Mouse (Mus musculus) lung, embryonic 15.5 days (tissue): Measurements from ENCODE around the gene Cd72. TPM values are rescaled to one million over a fixed set of nuclear protein-coding genes. Genes with fewer than 3 reads are reported as not detected.

Source experiments
- ATAC-seq: fragments of 200-750 bp; cut with Nextera tagmentation; 2 replicates; pipeline ENCODE4 v1.8.0; 2017; ENCODE audit warnings: moderate number of reproducible peaks, borderline replicate concordance; ENCODE audit not compliant: low FRiP score, low TSS enrichment; ENCODE audit errors: extremely low read depth
- H3K27ac ChIP-seq: fragments of 300-500 bp; sonication (generic); 2 replicates; pipeline ENCODE4 v1.5.1; 2015; ENCODE audit warnings: moderate library complexity, mild to moderate bottlenecking, inconsistent platforms
- H3K27me3 ChIP-seq: fragments of 300-500 bp; sonication (generic); 2 replicates; pipeline ENCODE4 v1.6.1; 2015; ENCODE audit warnings: inconsistent platforms
- H3K36me3 ChIP-seq: fragments of 300-500 bp; sonication (generic); 2 replicates; pipeline ENCODE4 v1.6.1; 2015; ENCODE audit warnings: inconsistent platforms
- H3K4me1 ChIP-seq: fragments of 300-500 bp; sonication (generic); 2 replicates; pipeline ENCODE4 v1.6.1; 2015; ENCODE audit warnings: inconsistent platforms
- H3K4me2 ChIP-seq: fragments of 300-500 bp; sonication (generic); 2 replicates; pipeline ENCODE4 v1.6.1; 2015; ENCODE audit warnings: inconsistent platforms, mild to moderate bottlenecking, moderate library complexity
- H3K4me3 ChIP-seq: fragments of 300-500 bp; sonication (generic); 2 replicates; pipeline ENCODE4 v1.5.1; 2015; ENCODE audit warnings: mild to moderate bottlenecking, inconsistent platforms
- H3K9ac ChIP-seq: fragments of 300-500 bp; sonication (generic); 2 replicates; pipeline ENCODE4 v1.6.1; 2015; ENCODE audit warnings: inconsistent platforms
- H3K9me3 ChIP-seq: fragments of 300-500 bp; sonication (generic); 2 replicates; pipeline ENCODE4 v1.6.1; 2016; ENCODE audit warnings: inconsistent platforms
- WGBS: fragments of 180-500 bp; shearing (Covaris S2); methylation state at CpG from one replicate; pipeline ENCODE4 v1.1.7; 2015; 5-methylcytosine and 5-hydroxymethylcytosine counted together
- polyA plus RNA-seq: library from polyadenylated mRNA; unstranded; fragments of >200 nt; fragmentation: Nextera tagmentation; extraction: Ambion mirVana; gene quantifications from 2 replicates; pipeline ENCODE4 v1.2.1, GENCODE M21; 2015

Cd72 gene
- 1.8 and 3.1 TPM in 2 replicates for polyA plus RNA-seq

DNA sequence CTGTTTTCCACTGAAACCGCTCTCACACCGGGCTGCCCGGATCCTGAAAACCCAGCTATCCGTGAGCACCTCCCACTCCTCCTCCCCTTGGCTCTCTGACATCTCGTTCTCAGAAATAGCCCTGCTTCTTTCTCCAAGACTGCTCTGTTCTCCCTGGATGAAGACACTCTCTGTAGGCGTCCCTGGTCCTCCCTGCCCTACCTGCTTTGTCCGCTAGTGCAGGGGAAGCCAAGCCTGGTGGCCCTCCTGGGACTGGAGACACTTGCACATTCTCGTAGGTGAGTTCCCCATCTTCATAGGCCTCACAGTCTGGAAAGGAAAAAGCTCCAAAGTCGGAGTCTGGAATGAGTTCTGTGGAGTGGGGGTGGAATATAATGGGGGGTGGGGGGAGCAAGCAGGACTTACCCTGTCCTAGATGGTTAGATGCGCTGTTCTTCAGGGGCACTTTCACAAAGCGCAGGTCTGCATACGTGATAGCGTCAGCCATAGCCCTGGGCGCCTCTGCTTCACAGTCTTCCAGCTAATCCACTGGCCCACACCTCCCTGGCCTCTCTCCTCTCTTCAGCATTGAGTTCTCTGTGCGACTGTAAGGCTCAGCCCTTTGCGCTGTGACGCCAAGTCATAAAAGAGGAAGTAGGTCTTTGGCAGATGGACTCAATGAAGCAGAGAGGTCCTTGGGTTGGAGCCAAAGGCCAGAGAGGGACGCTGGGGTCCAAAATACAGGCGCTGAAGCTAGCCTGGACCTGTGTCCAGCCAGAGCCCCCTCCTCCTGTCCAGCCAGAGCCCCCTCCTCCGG is at the start of gene Cd72:
Gene Cd72, minus strand, starts transcription at position 588 of the 796 bp plus-strand sequence.
- Histone ChIP-seq H3K9ac (no peak within 1 kb of the TSS; the same call in 1 of the 2 replicates), H3K36me3 (no peaks in the 10 kb centered on the region), H3K4me3 (peak within 1 kb of the TSS; percentile 10; the same call in 1 of the 2 replicates), H3K9me3 (no peaks in the 10 kb centered on the region), H3K4me1 (peaks cover 19% of the 10 kb centered on the region), H3K4me2 (peak within 1 kb of the TSS; percentile 48), H3K27ac (no peak within 1 kb of the TSS), H3K27me3 (peaks cover 37% of the 10 kb centered on the region)
- 0 out of 2 replicates have a peak, but pooled peaks have one; percentile 15 for ATAC-seq
- WGBS: 26% methylated on average over 20 of the region's 20 CpGs

- ATAC-seq: no peak
- H3K27ac ChIP-seq: no peak overlapping the region
- H3K9ac ChIP-seq: no peak overlapping the region
- no peak overlapping the region for H3K4me3 ChIP-seq
- no peaks in the 10 kb centered on the region for H3K27me3 ChIP-seq
- WGBS: 74% methylated on average over 6 of the region's 6 CpGs
- no peaks in the 10 kb centered on the region for H3K36me3 ChIP-seq
- peaks cover 17% of the 10 kb centered on the region for H3K4me1 ChIP-seq
- no peak overlapping the region for H3K4me2 ChIP-seq
- H3K9me3 ChIP-seq: no peaks in the 10 kb centered on the region
Measured at GRCm38 (mm10) chr4:43503506-43503905, 49.1 kb upstream of the Cd72 start.

DNA sequence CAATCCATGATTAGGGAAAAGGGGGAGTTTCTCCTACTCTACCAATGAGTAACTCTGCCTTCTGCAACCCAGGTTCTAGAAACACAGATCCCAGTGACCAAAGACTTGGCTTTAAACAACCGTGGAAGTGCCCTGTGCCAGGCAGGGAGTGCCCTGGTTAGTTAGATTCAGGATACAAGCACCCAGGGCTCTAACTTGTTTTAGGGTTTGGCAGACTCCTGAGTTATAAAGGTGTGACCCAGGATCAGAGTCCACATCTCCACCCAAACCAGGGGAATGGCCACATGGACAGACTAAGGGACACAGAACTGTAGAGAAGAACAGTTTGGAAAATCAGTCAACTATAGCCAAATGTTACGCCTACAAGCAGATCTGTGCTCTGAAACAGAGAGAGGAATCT is 48.6 kb upstream of the Cd72 start:
- ATAC-seq: no peak
- Histone ChIP-seq H3K4me2 (no peak overlapping the region), H3K27ac (no peak overlapping the region), H3K4me1 (peaks cover 18% of the 10 kb centered on the region), H3K36me3 (no peaks in the 10 kb centered on the region), H3K27me3 (no peaks in the 10 kb centered on the region), H3K9me3 (no peaks in the 10 kb centered on the region), H3K9ac (no peak overlapping the region), H3K4me3 (no peak overlapping the region)
- WGBS: 71% methylated on average over 2 of the region's 2 CpGs

DNA sequence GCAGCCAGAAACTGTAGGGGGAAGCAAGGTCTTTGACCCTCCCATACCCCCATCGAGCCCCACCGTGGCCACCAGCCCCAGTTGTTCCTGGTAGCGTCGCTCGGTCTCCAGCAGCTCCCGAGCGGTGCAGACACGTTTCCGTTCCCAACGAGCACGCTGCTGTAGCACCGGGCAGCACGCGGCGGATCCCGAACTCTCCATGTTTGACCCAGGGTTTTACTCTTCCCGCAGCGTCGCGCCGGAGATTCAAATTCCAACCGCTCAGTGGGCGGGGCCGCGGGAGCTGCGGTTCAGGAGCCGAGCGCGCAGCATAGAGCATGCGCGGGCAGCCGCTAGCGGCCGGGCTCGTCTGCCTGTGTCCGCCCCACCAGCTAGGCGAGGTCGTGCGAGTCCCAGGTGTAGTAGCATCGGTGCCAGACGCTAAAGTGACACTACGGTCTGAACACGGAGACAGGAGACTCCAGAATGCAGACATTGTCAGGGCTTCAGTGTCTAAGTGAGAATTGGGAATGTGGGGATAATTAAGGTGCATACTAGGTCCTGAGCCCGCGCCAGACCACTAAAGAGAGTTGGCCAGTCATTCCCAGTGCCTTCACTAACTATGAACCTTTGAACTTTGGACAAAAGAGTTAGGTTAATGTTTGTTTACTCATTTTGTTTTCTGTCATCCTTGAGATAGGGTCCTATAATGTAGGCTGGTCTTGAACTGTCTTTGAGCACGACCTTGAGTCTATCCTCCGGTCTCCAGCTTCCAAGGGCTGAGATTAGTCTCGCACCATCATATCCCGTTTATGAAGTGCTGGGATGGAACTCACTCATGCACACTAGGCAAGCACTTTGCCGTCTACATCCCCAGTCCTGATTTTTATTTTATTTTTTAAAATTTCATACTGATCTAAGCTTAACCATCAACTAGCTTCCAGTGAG is 45.2 kb upstream of the Cd72 start, which contains the start of gene Arhgef39:
Gene Arhgef39, minus strand, starts transcription at position 289 of the 927 bp plus-strand sequence.
- Histone ChIP-seq H3K27ac (peak within 1 kb of the TSS; percentile 60; the same call in 1 of the 2 replicates), H3K27me3 (no peaks in the 10 kb centered on the region), H3K9ac (peak within 1 kb of the TSS; percentile 57), H3K9me3 (no peaks in the 10 kb centered on the region), H3K4me2 (peak within 1 kb of the TSS; percentile 80), H3K36me3 (peaks cover 12% of the 10 kb centered on the region; the same call in 1 of the 2 replicates), H3K4me3 (peak within 1 kb of the TSS; percentile 55), H3K4me1 (peaks cover 32% of the 10 kb centered on the region)
- 6% methylated on average over 50 of the region's 50 CpGs for WGBS
- ATAC-seq: peak; percentile 84; the same call in 1 of the 2 replicates

GRCm38 (mm10) chr4:43498983-43499382 is 44.6 kb upstream of the Cd72 start:
- Histone ChIP-seq H3K27ac (peak overlapping the region; percentile 60; the same call in 1 of the 2 replicates), H3K4me2 (peak overlapping the region; percentile 80), H3K9me3 (no peaks in the 10 kb centered on the region), H3K27me3 (no peaks in the 10 kb centered on the region), H3K36me3 (peaks cover 12% of the 10 kb centered on the region; the same call in 1 of the 2 replicates), H3K4me3 (peak overlapping the region; percentile 55), H3K9ac (peak overlapping the region; percentile 57), H3K4me1 (peaks cover 39% of the 10 kb centered on the region)
- ATAC-seq: peak; percentile 28; the same call in 1 of the 2 replicates
- WGBS: 9% methylated on average over 8 of the region's 8 CpGs

DNA sequence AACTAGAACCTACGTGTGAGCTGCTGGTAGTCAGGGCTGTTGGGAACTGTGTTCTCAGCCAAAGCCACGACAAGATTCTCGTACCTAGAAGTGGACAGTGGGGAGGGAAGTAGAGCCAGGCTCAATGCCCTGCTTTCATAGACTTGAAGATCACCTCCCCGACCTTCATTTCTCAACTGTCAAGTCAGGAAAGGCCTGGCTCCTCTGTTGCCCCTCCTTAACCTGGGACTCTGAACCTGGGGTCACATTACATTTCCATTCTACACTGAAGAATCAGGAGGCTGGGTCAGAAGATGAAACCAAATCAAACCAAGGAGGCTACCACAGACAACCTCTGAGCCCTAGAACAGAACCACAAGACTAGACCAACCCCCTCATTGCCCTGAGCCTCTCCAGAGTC is 43.5 kb upstream of the Cd72 start:
- no peak for ATAC-seq
- H3K27me3 ChIP-seq: no peaks in the 10 kb centered on the region
- peak overlapping the region; percentile 80 for H3K4me2 ChIP-seq
- WGBS: 50% methylated on average over 4 of the region's 4 CpGs
- peaks cover 12% of the 10 kb centered on the region; the same call in 1 of the 2 replicates for H3K36me3 ChIP-seq
- peaks cover 41% of the 10 kb centered on the region for H3K4me1 ChIP-seq
- peak overlapping the region; percentile 55 for H3K4me3 ChIP-seq
- no peaks in the 10 kb centered on the region for H3K9me3 ChIP-seq
- no peak overlapping the region for H3K27ac ChIP-seq
- H3K9ac ChIP-seq: peak overlapping the region; percentile 57

DNA sequence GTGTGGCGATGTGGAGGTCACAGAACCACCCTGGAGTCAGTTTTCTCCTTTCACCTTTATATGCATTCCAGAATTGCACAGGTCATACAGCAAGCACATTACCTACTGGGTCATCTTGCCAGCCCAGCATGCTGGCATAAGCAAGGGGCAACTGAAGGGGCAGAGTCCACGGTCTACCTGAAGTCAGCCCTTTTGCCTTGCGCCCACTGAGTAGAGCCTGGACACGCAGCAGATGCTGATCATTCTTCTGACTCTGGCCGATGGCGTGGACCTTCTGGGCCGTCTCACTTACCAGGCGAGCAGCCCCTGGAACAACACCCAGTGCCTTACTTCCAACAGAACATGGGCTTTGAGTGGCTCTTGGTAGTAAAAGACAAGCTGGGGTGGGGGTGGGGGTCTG is 43.0 kb upstream of the Cd72 start:
- peak overlapping the region; percentile 55; the same call in 1 of the 2 replicates for H3K4me3 ChIP-seq
- ATAC-seq: no peak
- H3K27me3 ChIP-seq: no peaks in the 10 kb centered on the region
- 88% methylated on average over 8 of the region's 8 CpGs for WGBS
- peaks cover 41% of the 10 kb centered on the region for H3K4me1 ChIP-seq
- no peaks in the 10 kb centered on the region for H3K9me3 ChIP-seq
- peaks cover 12% of the 10 kb centered on the region; the same call in 1 of the 2 replicates for H3K36me3 ChIP-seq
- no peak overlapping the region for H3K27ac ChIP-seq
- H3K9ac ChIP-seq: no peak overlapping the region
- peak overlapping the region; percentile 80 for H3K4me2 ChIP-seq

DNA sequence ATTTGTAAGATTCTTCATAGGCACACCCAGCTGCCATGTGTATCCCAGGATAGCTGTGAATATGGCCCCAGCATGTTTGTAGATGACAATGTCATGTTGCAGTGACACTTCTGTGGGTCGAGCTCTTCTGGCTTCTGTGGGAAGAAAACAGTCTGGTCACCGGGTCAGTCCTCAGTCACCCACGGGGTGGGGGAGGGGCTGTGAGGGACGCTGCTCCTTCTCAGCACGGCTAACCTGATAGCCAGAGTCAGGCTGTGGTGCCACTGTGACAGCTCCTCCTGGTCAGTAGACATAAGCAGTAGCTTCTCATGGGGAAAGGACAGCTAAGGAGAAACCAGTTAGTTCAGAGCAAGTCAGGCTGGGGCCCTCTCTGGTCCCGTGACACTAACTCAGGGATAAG is 42.2 kb upstream of the Cd72 start:
- no peak overlapping the region for H3K4me2 ChIP-seq
- H3K9ac ChIP-seq: no peak overlapping the region
- H3K27ac ChIP-seq: no peak overlapping the region
- no peak for ATAC-seq
- no peaks in the 10 kb centered on the region for H3K27me3 ChIP-seq
- 48% methylated on average over 6 of the region's 6 CpGs for WGBS
- no peaks in the 10 kb centered on the region for H3K9me3 ChIP-seq
- peaks cover 12% of the 10 kb centered on the region; the same call in 1 of the 2 replicates for H3K36me3 ChIP-seq
- peaks cover 41% of the 10 kb centered on the region for H3K4me1 ChIP-seq
- no peak overlapping the region for H3K4me3 ChIP-seq

DNA sequence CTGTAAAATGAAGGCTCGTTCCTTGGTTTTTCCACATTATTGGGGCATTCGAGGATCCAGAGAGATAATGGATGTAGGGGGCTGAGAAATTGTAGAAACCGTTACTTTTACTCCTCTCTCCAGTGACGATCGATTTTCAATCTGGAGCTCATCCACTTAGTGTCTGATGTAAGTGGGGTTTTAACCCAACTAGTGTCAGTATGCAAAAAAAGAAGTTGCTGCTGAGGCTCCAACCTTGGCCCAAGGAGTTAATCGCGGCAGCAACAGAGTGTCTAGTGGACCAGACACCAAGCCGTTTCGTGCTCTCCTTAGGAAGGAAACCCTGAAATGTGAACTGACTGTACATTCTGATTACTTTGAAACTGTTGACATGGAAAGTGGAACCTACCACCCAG is 39.4 kb upstream of the Cd72 start:
- Histone ChIP-seq H3K36me3 (peaks cover 12% of the 10 kb centered on the region; the same call in 1 of the 2 replicates), H3K9ac (peak overlapping the region; percentile 84), H3K27me3 (no peaks in the 10 kb centered on the region), H3K4me2 (peak overlapping the region; percentile 73), H3K27ac (peak overlapping the region; percentile 93), H3K4me1 (peaks cover 36% of the 10 kb centered on the region), H3K4me3 (peak overlapping the region; percentile 65), H3K9me3 (no peaks in the 10 kb centered on the region)
- WGBS: under 1% methylated on average over 9 of the region's 9 CpGs
- no peak for ATAC-seq

DNA sequence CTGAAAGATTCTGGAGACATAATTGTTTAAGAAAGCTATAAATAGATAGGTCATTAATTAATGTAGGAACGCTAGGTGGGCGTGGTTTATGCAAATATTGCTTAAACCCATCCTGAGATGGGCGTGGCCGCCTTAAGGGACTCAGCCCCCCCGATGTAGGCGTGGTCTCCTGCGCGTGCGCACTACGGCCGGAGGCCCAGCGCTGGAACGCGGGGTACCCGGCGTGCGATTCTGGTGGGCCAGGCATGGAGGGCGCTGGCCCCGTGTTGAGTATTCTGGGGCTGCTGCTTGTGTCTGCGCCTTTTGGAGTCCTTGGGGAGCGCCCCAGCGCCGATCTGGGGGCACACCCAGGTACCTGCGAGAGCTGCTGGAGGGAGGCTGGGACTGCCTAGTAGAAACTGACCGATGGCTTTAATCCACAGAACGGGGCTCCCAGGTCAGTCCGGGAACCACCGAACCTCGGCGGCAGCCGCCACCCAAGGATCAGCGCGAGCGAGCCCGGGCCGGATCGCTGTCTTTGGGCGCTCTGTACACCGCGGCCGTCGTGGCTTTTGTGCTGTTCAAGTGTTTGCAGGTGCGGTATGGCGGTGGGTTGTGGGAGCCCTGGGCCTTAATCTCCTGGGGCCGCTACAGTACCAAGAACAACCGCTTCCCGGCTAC is 38.9 kb upstream of the Cd72 start:
- under 1% methylated on average over 47 of the region's 47 CpGs for WGBS
- ATAC-seq: peak; percentile 90
- Histone ChIP-seq H3K4me1 (peaks cover 30% of the 10 kb centered on the region), H3K36me3 (peaks cover 12% of the 10 kb centered on the region; the same call in 1 of the 2 replicates), H3K27me3 (no peaks in the 10 kb centered on the region), H3K9ac (peak overlapping the region; percentile 84), H3K4me2 (peak overlapping the region; percentile 73), H3K27ac (peak overlapping the region; percentile 93), H3K4me3 (peak overlapping the region; percentile 65), H3K9me3 (no peaks in the 10 kb centered on the region)

DNA sequence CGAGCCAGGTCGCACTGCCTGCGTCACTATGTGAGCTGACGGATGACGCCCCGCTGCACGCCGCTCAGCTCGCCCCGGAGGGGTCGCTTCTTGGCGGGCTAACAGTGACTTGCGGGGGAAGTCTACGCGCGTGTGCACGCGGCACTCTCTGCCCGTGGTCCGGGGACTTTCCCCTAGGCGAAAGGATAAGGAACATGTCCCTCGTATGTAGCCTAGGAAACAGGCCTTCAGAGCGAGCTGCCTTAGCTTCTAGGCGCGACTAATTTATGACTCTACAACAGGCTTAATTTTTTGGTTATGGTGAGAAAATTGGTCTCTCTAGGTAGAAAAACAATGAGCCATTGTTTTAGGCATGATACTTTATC is 38.4 kb upstream of the Cd72 start, which contains the start of gene Ccdc107:
Gene Ccdc107, plus strand, starts transcription at position 80 of the 365 bp plus-strand sequence.
- H3K9ac ChIP-seq: peak within 1 kb of the TSS; percentile 84
- ATAC-seq: peak; percentile 97
- peaks cover 25% of the 10 kb centered on the region for H3K4me1 ChIP-seq
- under 1% methylated on average over 25 of the region's 25 CpGs for WGBS
- H3K9me3 ChIP-seq: no peaks in the 10 kb centered on the region
- H3K4me3 ChIP-seq: peak within 1 kb of the TSS; percentile 65
- peak within 1 kb of the TSS; percentile 93 for H3K27ac ChIP-seq
- H3K27me3 ChIP-seq: no peaks in the 10 kb centered on the region
- peak within 1 kb of the TSS; percentile 73 for H3K4me2 ChIP-seq
- H3K36me3 ChIP-seq: peaks cover 12% of the 10 kb centered on the region; the same call in 1 of the 2 replicates
